Mouse (Mus musculus) midbrain, postnatal 0 days (tissue): ENCODE results near the gene Tsks. TPM values are rescaled to one million over a fixed set of nuclear protein-coding genes. Genes with fewer than 3 reads are reported as not detected.

Source experiments
- ATAC-seq: fragments of 200-750 bp; cut with Nextera tagmentation; 2 replicates; pipeline ENCODE4 v1.8.0; 2017; ENCODE audit warnings: moderate number of reproducible peaks, mild to moderate bottlenecking, moderate TSS enrichment, moderate library complexity; ENCODE audit not compliant: low FRiP score
- DNase-seq: peaks from one replicate; pipeline ENCODE4 v3.0.0-alpha.2; 2015; ENCODE audit warnings: low spot score
- H3K27ac ChIP-seq: fragments of 300-500 bp; sonication (generic); 2 replicates; pipeline ENCODE4 v1.5.1; 2014; ENCODE audit warnings: low read depth, mild to moderate bottlenecking, low read length, mixed read lengths
- H3K27me3 ChIP-seq: fragments of 300-500 bp; sonication (generic); 2 replicates; pipeline ENCODE4 v1.6.1; 2014; ENCODE audit warnings: low read length, control low read depth, mixed read lengths; ENCODE audit not compliant: insufficient read depth
- H3K36me3 ChIP-seq: fragments of 300-500 bp; sonication (generic); 2 replicates; pipeline ENCODE4 v1.6.1; 2014; ENCODE audit warnings: low read length, control low read depth, mixed read lengths; ENCODE audit not compliant: insufficient read depth
- H3K4me1 ChIP-seq: fragments of 300-500 bp; sonication (generic); 2 replicates; pipeline ENCODE4 v1.6.1; 2014; ENCODE audit warnings: mild to moderate bottlenecking, control low read depth, antibody characterized with exemption, low read length, mixed read lengths; ENCODE audit not compliant: insufficient read depth
- H3K4me2 ChIP-seq: fragments of 300-500 bp; sonication (generic); 2 replicates; pipeline ENCODE4 v1.6.1; 2014; ENCODE audit warnings: low read depth, mild to moderate bottlenecking, low read length, mixed read lengths; ENCODE audit not compliant: poor library complexity, severe bottlenecking
- H3K4me3 ChIP-seq: fragments of 300-500 bp; sonication (generic); 2 replicates; pipeline ENCODE4 v1.5.1; 2014; ENCODE audit warnings: low read depth, mild to moderate bottlenecking, low read length, moderate library complexity
- H3K9ac ChIP-seq: fragments of 300-500 bp; sonication (generic); replicated peaks from 2 replicates; pipeline ENCODE4 v1.6.1; 2014; ENCODE audit warnings: mild to moderate bottlenecking, low read length, moderate library complexity, mixed read lengths; ENCODE audit not compliant: poor library complexity, severe bottlenecking
- H3K9me3 ChIP-seq: fragments of 300-500 bp; sonication (generic); 2 replicates; pipeline ENCODE4 v1.6.1; 2016; ENCODE audit warnings: low read length, control low read depth
- CTCF ChIP-seq: IDR thresholded peaks from 2 replicates; pipeline ENCODE4 v1.5.1; 2016; ENCODE audit warnings: antibody characterized with exemption, mild to moderate bottlenecking
- WGBS: fragments of 180-500 bp; shearing (Covaris S2); extraction: QIAGEN DNeasy Blood & Tissue Kit; methylation state at CpG from one replicate; pipeline ENCODE4 v1.1.7; 2014; 5-methylcytosine and 5-hydroxymethylcytosine counted together
- polyA plus RNA-seq: library from polyadenylated mRNA; unstranded; fragments of >200 nt; fragmentation: Nextera tagmentation; extraction: Ambion mirVana; gene quantifications from 2 replicates; pipeline ENCODE4 v1.2.1, GENCODE M21; 2015
- total RNA-seq: library from RNA; depleted of rRNA; stranded (reverse); fragments of >200 nt; gene quantifications from 2 replicates; pipeline ENCODE4 v1.2.3, GENCODE M21; 2014

The Tsks gene
- total and polyA plus RNA-seq, 2 experiments from 2014 or later: 0.12 TPM; not detected in 1

- WGBS: 13% methylated on average over 10 of the region's 10 CpGs
- Histone ChIP-seq H3K27me3 (no peaks in the 10 kb centered on the region), H3K27ac (no peak overlapping the region)
These were observed 53.7 kb downstream of the Tsks start for GRCm38 (mm10) chr7:44996672-44997071.

GRCm38 (mm10) chr7:44997231-44997939, 54.4 kb downstream of the Tsks start, which contains the start of gene Irf3:
TSS of gene Irf3 (plus strand) at chr7:44997648.
- under 1% methylated on average over 43 of the region's 43 CpGs for WGBS
- peak within 1 kb of the TSS; percentile 54 for H3K4me3 ChIP-seq
- TF ChIP-seq CTCF: no peak
- H3K4me2 ChIP-seq: peak within 1 kb of the TSS; percentile 80
- DNase-seq: peak; percentile 98
- no peaks in the 10 kb centered on the region for H3K27me3 ChIP-seq
- H3K36me3 ChIP-seq: peaks cover 28% of the 10 kb centered on the region
- peak within 1 kb of the TSS; percentile 62 for H3K9ac ChIP-seq
- 0 out of 2 replicates have a peak, but pooled peaks cover 2% of the 10 kb centered on the region for H3K4me1 ChIP-seq
- peak; percentile 89 for ATAC-seq
- peak within 1 kb of the TSS; percentile 62 for H3K27ac ChIP-seq
- H3K9me3 ChIP-seq: no peaks in the 10 kb centered on the region

More at GRCm38 (mm10) chr7:44996672-44997071, 53.7 kb downstream of the Tsks start:
- Histone ChIP-seq H3K4me1 (0 out of 2 replicates have a peak, but pooled peaks cover 2% of the 10 kb centered on the region), H3K4me3 (peak overlapping the region; percentile 54), H3K9me3 (no peaks in the 10 kb centered on the region), H3K9ac (no peak overlapping the region), H3K4me2 (peak overlapping the region; percentile 80), H3K36me3 (peaks cover 21% of the 10 kb centered on the region)
- TF ChIP-seq CTCF: no peak
- no peak for DNase-seq
- no peak for ATAC-seq

GRCm38 (mm10) chr7:44997940-44998428, 55.0 kb downstream of the Tsks start:
- Histone ChIP-seq H3K4me3 (peak overlapping the region; percentile 54), H3K4me1 (0 out of 2 replicates have a peak, but pooled peaks cover 2% of the 10 kb centered on the region), H3K27me3 (no peaks in the 10 kb centered on the region), H3K27ac (peak overlapping the region; percentile 62), H3K9me3 (no peaks in the 10 kb centered on the region), H3K36me3 (peaks cover 32% of the 10 kb centered on the region), H3K4me2 (peak overlapping the region; percentile 80), H3K9ac (peak overlapping the region; percentile 62)
- DNase-seq (peak; percentile 22), ATAC-seq (peak; percentile 9; the same call in 1 of the 2 replicates)
- 4% methylated on average over 15 of the region's 15 CpGs for WGBS
- TF ChIP-seq CTCF: no peak

GRCm38 (mm10) chr7:44998501-44998955, 55.5 kb downstream of the Tsks start, which contains the start of gene Bcl2l12:
TSS of gene Bcl2l12 (minus strand) at chr7:44998712.
- 3% methylated on average over 18 of the region's 18 CpGs for WGBS
- peak within 1 kb of the TSS; percentile 54 for H3K4me3 ChIP-seq
- no peak for TF ChIP-seq CTCF

GRCm38 (mm10) chr7:44999753-45000152, 56.7 kb downstream of the Tsks start:
- no peak overlapping the region for H3K4me2 ChIP-seq
- WGBS: 84% methylated on average over 11 of the region's 11 CpGs
- H3K27ac ChIP-seq: no peak overlapping the region
- no peak for TF ChIP-seq CTCF
- DNase-seq (no peak), ATAC-seq (no peak)
- H3K4me3 ChIP-seq: no peak overlapping the region
- H3K36me3 ChIP-seq: peaks cover 47% of the 10 kb centered on the region
- no peak overlapping the region for H3K9ac ChIP-seq
- H3K27me3 ChIP-seq: no peaks in the 10 kb centered on the region
- H3K9me3 ChIP-seq: no peaks in the 10 kb centered on the region
- H3K4me1 ChIP-seq: 0 out of 2 replicates have a peak, but pooled peaks cover 2% of the 10 kb centered on the region

More at GRCm38 (mm10) chr7:44998501-44998955, 55.5 kb downstream of the Tsks start, which contains the start of gene Bcl2l12:
- Histone ChIP-seq H3K9me3 (no peaks in the 10 kb centered on the region), H3K4me2 (peak within 1 kb of the TSS; percentile 80), H3K27me3 (no peaks in the 10 kb centered on the region), H3K9ac (peak within 1 kb of the TSS; percentile 62), H3K27ac (peak within 1 kb of the TSS; percentile 62), H3K36me3 (peaks cover 37% of the 10 kb centered on the region), H3K4me1 (0 out of 2 replicates have a peak, but pooled peaks cover 2% of the 10 kb centered on the region)
- peak; percentile 19 for DNase-seq
- no peak for ATAC-seq
